Mouse (Mus musculus) heart, adult 2 months (tissue): ENCODE measurements around the gene Anapc15. TPM values are rescaled to one million over a fixed set of nuclear protein-coding genes. Genes with fewer than 3 reads are reported as not detected.

ENCODE experiments used
- DNase-seq, 2 experiments: peaks; one replicate each; pipeline ENCODE4 v3.0.0; 2021
- H3K27ac ChIP-seq: fragments of 200-600 bp; 2 replicates; pipeline ENCODE4 v1.8.1; 2022
- H3K27me3 ChIP-seq: fragments of 200-500 bp; 2 replicates; pipeline ENCODE4 v1.6.1; 2012; ENCODE audit warnings: mild to moderate bottlenecking, low read length, inconsistent platforms, mixed read lengths; ENCODE audit not compliant: control insufficient read depth, insufficient read depth
- H3K36me3 ChIP-seq: fragments of 200-500 bp; 2 replicates; pipeline ENCODE4 v1.6.1; 2012; ENCODE audit warnings: low read length, inconsistent platforms; ENCODE audit not compliant: control insufficient read depth, insufficient read depth
- H3K4me1 ChIP-seq: fragments of 200-500 bp; 2 replicates; pipeline ENCODE4 v1.6.1; 2011; ENCODE audit warnings: low read length; ENCODE audit not compliant: control insufficient read depth, insufficient read depth
- H3K4me3 ChIP-seq: fragments of 200-600 bp; 2 replicates; pipeline ENCODE4 v1.8.1; 2022
- H3K79me2 ChIP-seq: fragments of 200-500 bp; replicated peaks from 2 replicates; pipeline ENCODE4 v1.6.1; 2012; ENCODE audit warnings: mild to moderate bottlenecking, inconsistent platforms, low read length, moderate library complexity, mixed read lengths; ENCODE audit not compliant: control insufficient read depth, insufficient read depth
- H3K9ac ChIP-seq: fragments of 200-500 bp; 2 replicates; pipeline ENCODE4 v1.6.1; 2012; ENCODE audit warnings: low read depth, mild to moderate bottlenecking, control low read depth, inconsistent platforms, low read length, mixed read lengths
- CTCF ChIP-seq: fragments of 200-600 bp; IDR thresholded peaks from 2 replicates; pipeline ENCODE4 v1.8.1; 2022; ENCODE audit warnings: antibody characterized with exemption, mild to moderate bottlenecking, moderate library complexity
- EP300 ChIP-seq: fragments of 200-500 bp; IDR thresholded peaks from 2 replicates; pipeline ENCODE4 v1.6.1; 2011; ENCODE audit warnings: low read depth, low read length, control low read depth; ENCODE audit not compliant: insufficient read depth
- POLR2A ChIP-seq: fragments of 200-500 bp; IDR thresholded peaks from 2 replicates; pipeline ENCODE4 v1.6.1; 2011; ENCODE audit warnings: mild to moderate bottlenecking, low read depth, low read length, control low read depth; ENCODE audit not compliant: insufficient read depth
- WGBS: fragments of 180-500 bp; shearing (Covaris S2); methylation state at CpG from one replicate; pipeline ENCODE4 v1.1.7; 2018; 5-methylcytosine and 5-hydroxymethylcytosine counted together
- intact Hi-C: fragments of 180-260 bp; cut with DNase I; formaldehyde crosslinking; loops from one replicate; pipeline ENCODE4 v1.15.1; 2025
- polyA plus RNA-seq: library from polyadenylated mRNA; depleted of rRNA; stranded (reverse); fragments of >200 nt; gene quantifications from 2 replicates; pipeline ENCODE4 v1.2.3, GENCODE M21; 2012
- total RNA-seq, 2 experiments: library from RNA; stranded (reverse); gene quantifications; 2 replicates each; pipeline ENCODE4 v1.2.3; 2021

Anapc15 gene
- total and polyA plus RNA-seq, 3 experiments, result 18.4 to 24.2 (median 20.3) TPM

DNA sequence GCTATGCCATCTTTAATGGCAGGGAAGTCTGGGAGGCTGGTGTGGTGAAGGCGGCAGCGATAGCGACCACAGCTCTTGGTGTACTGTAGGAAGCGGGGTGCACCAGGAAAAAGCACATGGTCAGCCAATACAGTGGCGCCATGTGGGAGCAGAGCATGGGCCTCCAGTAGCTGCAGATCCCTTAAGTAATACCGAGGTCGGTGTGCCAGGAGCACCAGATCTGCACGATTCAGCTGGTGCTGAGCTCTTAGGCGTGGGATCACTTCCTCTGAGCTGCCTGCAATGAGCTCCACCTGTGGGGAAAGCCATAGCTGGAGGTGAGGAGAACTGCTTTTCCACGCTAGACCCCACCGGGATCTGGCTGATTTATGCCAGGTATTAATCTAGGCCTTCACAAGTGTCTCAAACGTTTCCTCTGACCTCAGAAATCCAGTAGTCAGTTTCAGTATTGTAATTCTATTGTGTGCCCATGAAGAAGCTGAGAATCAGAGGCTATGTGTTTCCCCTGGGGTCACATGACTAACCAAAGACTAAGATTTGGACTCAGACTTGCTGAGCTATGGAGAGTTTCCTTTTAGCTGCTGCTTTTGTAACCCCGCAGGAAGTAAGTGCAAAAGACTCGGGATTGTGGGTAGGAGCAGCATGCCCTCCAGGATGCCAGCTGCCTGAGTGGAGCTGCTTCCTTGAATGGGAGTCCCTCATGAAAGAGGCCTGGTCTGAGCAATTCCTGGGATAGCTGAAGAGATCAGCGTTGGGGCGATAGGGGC is 37.0 kb downstream of the Anapc15 start:
- Histone ChIP-seq H3K9ac (no peak overlapping the region), H3K27ac (no peak overlapping the region; the same call in 1 of the 2 replicates), H3K4me1 (peaks cover 3% of the 10 kb centered on the region; the same call in 1 of the 2 replicates), H3K36me3 (no peaks in the 10 kb centered on the region), H3K27me3 (no peaks in the 10 kb centered on the region), H3K79me2 (no peaks in the 10 kb centered on the region), H3K4me3 (no peak overlapping the region)
- DNase-seq, result no peak
- WGBS, result 85% methylated on average over 16 of the region's 16 CpGs
- TF ChIP-seq POLR2A (no peak), EP300 (no peak), CTCF (no peak)
- intact Hi-C loops, result loop anchor here (10.0 kb wide), 1 partner anchor 596 kb away; the partner anchor contains the start of gene Atg16l2

- Histone ChIP-seq H3K36me3 (no peaks in the 10 kb centered on the region), H3K4me1 (peaks cover 5% of the 10 kb centered on the region), H3K27ac (no peak overlapping the region), H3K79me2 (peaks cover 2% of the 10 kb centered on the region; the same call in 1 of the 2 replicates), H3K9ac (no peak overlapping the region), H3K4me3 (no peak overlapping the region), H3K27me3 (no peaks in the 10 kb centered on the region)
- TF ChIP-seq CTCF (no peak), POLR2A (no peak), EP300 (no peak)
- intact Hi-C loops, result loop anchor here (10.0 kb wide), 1 partner anchor 597 kb away; the partner anchor contains the start of gene Atg16l2
- no peak for DNase-seq
- 93% methylated on average over 10 of the region's 10 CpGs for WGBS
Observed at GRCm38 (mm10) chr7:101901969-101902368, 38.5 kb downstream of the Anapc15 start.

GRCm38 (mm10) chr7:101902846-101903245 is 39.3 kb downstream of the Anapc15 start:
- DNase-seq, result no peak
- Histone ChIP-seq H3K27me3 (no peaks in the 10 kb centered on the region), H3K27ac (no peak overlapping the region), H3K4me1 (peaks cover 3% of the 10 kb centered on the region), H3K4me3 (no peak overlapping the region), H3K79me2 (peaks cover 2% of the 10 kb centered on the region; the same call in 1 of the 2 replicates), H3K36me3 (no peaks in the 10 kb centered on the region), H3K9ac (no peak overlapping the region)
- TF ChIP-seq EP300 (no peak), CTCF (peak; percentile 27; the same call in 1 of the 2 replicates)
- intact Hi-C loops, result loop anchor here (10.0 kb wide), 1 partner anchor 598 kb away; the partner anchor contains the start of gene Atg16l2

DNA sequence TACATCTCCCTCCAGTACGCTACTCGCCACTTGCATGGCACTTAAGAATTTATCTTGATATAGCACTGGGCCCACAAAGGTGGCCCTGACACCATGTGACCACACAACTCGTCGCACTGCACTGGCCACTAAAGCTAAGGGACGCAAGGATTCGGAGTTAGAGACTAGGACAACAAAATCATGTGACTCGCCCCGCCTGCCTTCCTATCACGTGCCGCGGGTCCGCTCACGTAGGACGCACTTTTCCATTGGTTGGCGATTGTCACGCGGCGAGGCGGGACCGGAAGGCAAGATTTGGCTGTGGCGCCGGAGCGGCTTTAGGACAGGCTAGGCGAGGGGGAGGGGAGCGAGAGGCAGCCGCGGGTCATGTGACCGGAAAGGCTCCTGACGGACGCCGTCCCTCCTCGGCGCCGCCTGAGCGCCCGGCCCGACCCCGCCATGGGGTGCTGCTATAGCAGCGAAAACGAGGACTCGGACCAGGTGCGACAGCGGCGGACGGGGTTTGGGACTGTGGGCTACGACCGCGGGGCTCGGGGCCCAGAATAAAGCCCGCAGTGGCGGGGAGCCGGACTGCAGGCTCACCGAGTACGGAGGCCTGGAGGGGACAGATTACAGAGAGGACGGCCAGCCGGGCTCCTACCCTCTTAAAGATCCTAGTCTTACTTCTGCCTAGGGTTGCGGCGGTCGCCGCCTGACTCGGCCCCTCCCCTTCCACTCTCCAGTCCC is 42.2 kb downstream of the Anapc15 start, which contains the start of gene Lamtor1:
Lamtor1 (plus strand) TSS at position 344 of the 726 bp plus-strand sequence.
- Histone ChIP-seq H3K4me1 (peaks cover 7% of the 10 kb centered on the region), H3K36me3 (no peaks in the 10 kb centered on the region), H3K9ac (peak within 1 kb of the TSS; percentile 88), H3K79me2 (peaks cover 2% of the 10 kb centered on the region; the same call in 1 of the 2 replicates), H3K27ac (peak within 1 kb of the TSS; percentile 98), H3K4me3 (peak within 1 kb of the TSS; percentile 99), H3K27me3 (no peaks in the 10 kb centered on the region)
- peak; percentile 99 to 100 for DNase-seq
- peak; percentile 99 for TF ChIP-seq POLR2A
- TF ChIP-seq CTCF, result peak; percentile 34
- peak; percentile 95 for TF ChIP-seq EP300
- under 1% methylated on average over 61 of the region's 61 CpGs for WGBS
- intact Hi-C loops, result loop anchor here (1.0 to 10.0 kb wide), 3 partner anchors 8 to 601 kb away; partner anchors contain the start of gene Atg16l2

DNA sequence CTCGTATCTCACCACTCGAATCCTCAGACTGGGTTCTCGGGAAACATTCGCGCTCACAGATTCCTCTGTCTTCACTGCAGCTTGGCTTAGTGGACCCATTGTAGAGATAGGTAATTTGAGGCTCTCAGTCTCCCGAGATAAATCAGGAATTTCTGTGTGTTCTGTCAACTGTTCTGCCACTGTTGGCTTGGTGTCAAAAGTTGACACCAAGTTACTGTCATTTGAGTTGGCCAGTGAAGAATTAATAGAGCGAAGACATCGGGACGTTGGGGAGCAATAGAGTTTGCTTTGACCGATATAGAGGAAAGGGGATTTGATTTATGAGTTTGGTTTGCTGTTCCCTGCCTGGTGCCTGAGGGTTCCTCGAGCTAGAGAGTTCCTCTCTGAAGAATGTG is 42.8 kb downstream of the Anapc15 start, which contains the start of gene Tomt:
Tomt (minus strand) TSS at position 73 of the 395 bp plus-strand sequence.
- Histone ChIP-seq H3K79me2 (peaks cover 2% of the 10 kb centered on the region; the same call in 1 of the 2 replicates), H3K27me3 (no peaks in the 10 kb centered on the region), H3K4me1 (peaks cover 7% of the 10 kb centered on the region), H3K9ac (peak within 1 kb of the TSS; percentile 88), H3K27ac (peak within 1 kb of the TSS; percentile 98), H3K36me3 (no peaks in the 10 kb centered on the region), H3K4me3 (peak within 1 kb of the TSS; percentile 99)
- intact Hi-C loops, result loop anchor here (2.0 to 10.0 kb wide), 2 partner anchors 63 to 601 kb away; partner anchors contain the start of gene Atg16l2
- WGBS, result 4% methylated on average over 11 of the region's 11 CpGs
- DNase-seq, result no peak
- no peak for TF ChIP-seq POLR2A
- TF ChIP-seq EP300, result no peak
- no peak for TF ChIP-seq CTCF
